Mouse (Mus musculus) cortical plate, adult 2 months (tissue): ENCODE results near the gene Fam213b. TPM values are rescaled to one million over a fixed set of nuclear protein-coding genes. Genes with fewer than 3 reads are reported as not detected.

Experiments
- H3K27ac ChIP-seq: fragments of 200-500 bp; 2 replicates; pipeline ENCODE4 v1.5.1; 2012; ENCODE audit warnings: low read length, control low read depth, inconsistent platforms; ENCODE audit not compliant: insufficient read depth
- H3K4me1 ChIP-seq: fragments of 200-500 bp; 2 replicates; pipeline ENCODE4 v1.6.1; 2011; ENCODE audit warnings: low read length; ENCODE audit not compliant: control insufficient read depth, insufficient read depth
- H3K4me3 ChIP-seq: fragments of 200-500 bp; 2 replicates; pipeline ENCODE4 v1.5.1; 2011; ENCODE audit warnings: mild to moderate bottlenecking, low read length, control low read depth; ENCODE audit not compliant: insufficient read depth
- CTCF ChIP-seq: fragments of 200-500 bp; IDR thresholded peaks from 2 replicates; pipeline ENCODE4 v1.5.1; 2011; ENCODE audit warnings: mild to moderate bottlenecking, control low read depth, low read length; ENCODE audit not compliant: insufficient read depth; ENCODE audit errors: extremely low read depth
- POLR2A ChIP-seq: fragments of 200-500 bp; IDR thresholded peaks from 2 replicates; pipeline ENCODE4 v1.6.1; 2011; ENCODE audit warnings: mild to moderate bottlenecking, low read length, control low read depth; ENCODE audit not compliant: insufficient read depth; ENCODE audit errors: extremely low read depth
- polyA plus RNA-seq: library from polyadenylated mRNA; depleted of rRNA; stranded (reverse); fragments of >200 nt; gene quantifications from 2 replicates; pipeline ENCODE4 v1.2.3, GENCODE M21; 2012

The Fam213b gene
- polyA plus RNA-seq, 1 experiment, result 155 TPM

DNA sequence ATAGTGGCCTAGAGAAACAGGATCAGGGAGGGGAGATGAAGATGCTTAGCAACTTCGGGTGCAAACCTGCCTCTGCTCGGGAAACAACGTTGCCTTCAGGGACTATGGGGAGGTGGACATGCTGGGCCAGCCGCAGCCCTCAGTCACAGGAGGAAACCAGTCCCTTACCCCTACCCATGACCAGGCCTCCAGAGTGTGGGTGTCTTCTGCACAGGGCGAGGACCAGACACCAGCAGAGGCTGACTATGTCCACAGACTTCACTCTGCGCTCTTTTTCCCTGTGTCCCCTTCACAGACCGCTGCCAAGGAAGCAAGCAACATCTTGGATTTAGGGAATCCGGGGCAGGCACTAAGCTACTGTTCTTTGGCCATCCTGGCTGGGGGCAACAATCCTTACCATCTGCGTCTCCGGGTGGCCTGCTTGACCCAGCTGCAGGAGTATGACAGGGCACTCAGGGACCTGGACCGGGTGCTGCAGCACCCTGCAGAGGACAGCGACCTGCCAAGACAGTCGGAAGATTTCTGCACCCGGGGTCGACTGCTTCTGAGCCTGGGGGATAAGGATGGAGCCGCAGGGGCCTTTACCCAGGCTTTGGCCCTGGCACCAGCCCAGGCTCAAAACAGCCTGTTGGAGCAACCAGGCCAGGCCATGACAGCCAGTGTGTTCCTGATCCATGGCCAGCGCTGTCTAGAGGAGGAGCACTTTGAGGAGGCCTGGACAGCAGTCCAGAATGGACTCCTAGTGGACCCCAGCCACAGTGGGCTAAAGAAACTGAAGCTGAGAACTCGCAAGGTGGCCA is 33.8 kb downstream of the Fam213b start:
- Histone ChIP-seq H3K4me3 (no peak overlapping the region; the same call in 1 of the 2 replicates), H3K4me1 (no peaks in the 10 kb centered on the region; the same call in 1 of the 2 replicates), H3K27ac (no peak overlapping the region)
- TF ChIP-seq CTCF (no peak), POLR2A (no peak)

DNA sequence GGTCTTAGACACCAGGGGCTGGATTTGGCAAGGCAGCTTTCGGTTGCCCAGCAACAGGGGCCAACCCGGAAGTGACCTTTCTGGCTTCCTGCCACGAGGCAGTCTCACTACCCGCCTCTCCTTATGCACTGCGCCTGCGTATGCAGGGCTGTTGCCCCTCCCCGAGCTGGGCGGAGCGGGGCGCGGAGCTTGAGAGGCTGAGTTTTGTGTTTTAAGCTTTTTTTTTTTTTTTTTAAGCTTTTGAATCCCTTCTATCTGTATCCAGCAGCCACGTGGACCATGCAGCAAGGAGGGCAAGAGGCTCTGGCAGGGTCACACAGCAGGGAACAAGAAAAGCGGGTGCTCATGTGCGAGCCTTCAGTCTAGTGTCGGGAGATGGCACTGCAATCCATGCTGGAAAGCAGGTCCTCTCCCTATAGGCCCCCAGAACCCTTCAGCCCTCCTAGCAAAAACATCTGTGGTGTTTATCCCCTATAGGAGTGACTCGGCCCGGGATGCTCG is 34.6 kb downstream of the Fam213b start:
- TF ChIP-seq CTCF (peak; percentile 43), POLR2A (peak; percentile 60; the same call in 1 of the 2 replicates)

DNA sequence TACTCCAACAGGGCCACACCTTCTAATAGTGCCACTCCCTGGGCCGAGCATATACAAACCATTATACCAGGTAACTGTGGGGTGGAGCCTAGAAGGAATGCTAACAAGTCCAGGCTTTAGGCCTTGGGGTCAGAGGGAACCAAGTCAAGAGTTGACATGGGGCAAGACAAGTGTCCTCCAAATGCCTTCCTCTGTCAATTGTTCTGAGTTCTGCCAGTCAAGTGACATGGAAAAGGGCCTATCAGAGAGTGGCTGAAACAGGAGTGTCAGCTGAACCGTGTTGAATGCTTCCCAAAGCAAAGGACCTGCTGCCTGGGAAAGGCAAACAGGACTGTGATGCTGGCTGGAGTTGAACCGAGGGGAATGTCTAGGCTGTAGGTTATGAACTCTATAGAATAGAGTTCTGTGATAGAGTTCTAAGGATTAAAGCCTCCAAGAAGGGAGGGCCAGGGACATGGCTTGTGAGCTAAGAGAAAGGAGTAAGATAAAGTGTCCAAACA is 35.4 kb downstream of the Fam213b start:
- Histone ChIP-seq H3K27ac (no peak overlapping the region), H3K4me1 (no peaks in the 10 kb centered on the region; the same call in 1 of the 2 replicates), H3K4me3 (no peak overlapping the region)
- TF ChIP-seq CTCF (no peak), POLR2A (no peak)

More for the DNA sequence above, 34.6 kb downstream of the Fam213b start:
- Histone ChIP-seq H3K27ac (no peak overlapping the region), H3K4me1 (no peaks in the 10 kb centered on the region; the same call in 1 of the 2 replicates), H3K4me3 (peak overlapping the region; percentile 36)

DNA sequence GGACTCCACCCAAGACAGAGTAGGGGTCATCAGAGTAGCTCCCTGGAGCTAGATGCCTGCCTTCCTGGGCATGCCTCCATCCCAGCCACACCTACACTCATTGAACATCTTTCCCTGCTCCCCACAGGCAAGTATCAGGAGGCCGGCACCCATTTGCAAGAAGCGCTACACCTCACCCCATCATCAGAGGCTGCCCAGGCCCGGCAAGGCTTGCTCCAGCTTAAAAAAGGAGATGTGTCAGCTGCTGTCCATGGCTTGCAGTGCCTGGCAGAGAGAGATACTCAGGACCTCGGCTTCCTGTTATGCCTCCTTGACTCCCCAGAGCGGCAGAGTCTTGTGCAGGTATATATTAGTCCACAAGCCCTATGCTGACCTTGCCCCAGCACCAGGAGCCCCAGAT is 37.0 kb downstream of the Fam213b start:
- H3K4me3 ChIP-seq, result no peak overlapping the region
- no peak overlapping the region for H3K27ac ChIP-seq
- no peaks in the 10 kb centered on the region; the same call in 1 of the 2 replicates for H3K4me1 ChIP-seq
- TF ChIP-seq CTCF, result no peak
- TF ChIP-seq POLR2A, result no peak

DNA sequence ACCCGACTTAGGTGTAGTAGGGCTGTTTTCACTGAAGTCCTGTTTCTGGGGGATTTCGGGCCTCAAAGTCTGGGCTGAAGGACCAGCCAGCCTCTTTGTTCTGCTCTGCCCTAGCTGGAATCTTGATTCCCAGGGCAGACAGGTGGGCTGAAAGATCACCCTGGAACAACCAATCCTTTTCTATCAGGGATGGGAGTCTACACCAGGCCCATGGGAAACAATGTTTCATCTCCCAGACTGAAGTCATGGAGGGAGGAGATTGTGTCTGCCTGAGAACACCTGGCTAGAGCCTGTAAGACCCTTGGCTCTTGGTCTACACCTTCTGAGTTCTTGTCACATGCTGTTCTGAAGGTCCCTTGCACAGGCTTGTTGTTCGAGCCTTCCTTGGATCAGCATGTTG is 40.3 kb downstream of the Fam213b start:
- no peak overlapping the region for H3K27ac ChIP-seq
- no peak overlapping the region for H3K4me3 ChIP-seq
- TF ChIP-seq POLR2A, result no peak
- TF ChIP-seq CTCF, result no peak
- no peaks in the 10 kb centered on the region for H3K4me1 ChIP-seq

DNA sequence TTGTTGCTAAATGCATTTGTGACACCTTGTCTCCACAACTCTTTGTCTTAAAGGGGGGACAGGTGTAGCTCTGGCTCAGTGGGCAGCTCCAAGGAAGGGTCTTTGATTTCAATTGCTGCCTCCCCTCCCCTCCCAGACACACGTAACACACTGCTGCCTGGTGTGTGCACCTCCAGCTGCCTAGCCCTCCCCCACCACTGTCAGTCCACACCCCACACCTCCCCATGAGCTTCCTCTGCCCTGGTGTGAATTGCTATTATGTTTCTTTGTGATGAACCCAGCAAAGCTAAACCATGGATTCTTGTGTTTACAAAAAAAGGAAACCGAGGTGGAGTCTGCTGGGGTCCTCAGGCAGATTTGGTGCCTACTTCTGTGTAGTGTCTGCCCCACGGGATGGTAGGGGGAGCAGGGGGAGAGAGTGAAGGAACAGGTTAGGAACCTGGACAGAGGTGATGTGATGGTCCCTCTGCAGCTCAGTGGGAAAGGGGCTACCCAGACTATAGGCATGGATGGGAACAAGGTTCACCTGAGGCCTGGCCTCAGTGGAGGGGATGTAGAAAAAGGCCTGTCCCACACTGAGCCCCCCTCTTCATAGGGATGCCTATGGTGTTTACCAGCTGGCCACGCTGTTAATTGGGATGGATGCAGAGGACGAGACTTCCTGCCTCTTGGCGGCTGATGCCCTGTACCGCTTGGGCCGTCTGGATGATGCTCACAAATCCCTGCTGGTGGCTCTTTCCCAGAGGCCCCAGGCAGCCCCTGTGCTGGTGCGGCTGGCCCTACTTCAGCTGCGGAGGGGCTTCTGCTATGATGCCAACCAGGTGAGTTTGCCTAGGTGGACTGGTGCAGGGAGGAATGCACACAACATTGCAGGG is 41.3 kb downstream of the Fam213b start:
- no peak for TF ChIP-seq CTCF
- no peak for TF ChIP-seq POLR2A
- no peaks in the 10 kb centered on the region for H3K4me1 ChIP-seq
- H3K27ac ChIP-seq, result no peak overlapping the region
- no peak overlapping the region for H3K4me3 ChIP-seq

DNA sequence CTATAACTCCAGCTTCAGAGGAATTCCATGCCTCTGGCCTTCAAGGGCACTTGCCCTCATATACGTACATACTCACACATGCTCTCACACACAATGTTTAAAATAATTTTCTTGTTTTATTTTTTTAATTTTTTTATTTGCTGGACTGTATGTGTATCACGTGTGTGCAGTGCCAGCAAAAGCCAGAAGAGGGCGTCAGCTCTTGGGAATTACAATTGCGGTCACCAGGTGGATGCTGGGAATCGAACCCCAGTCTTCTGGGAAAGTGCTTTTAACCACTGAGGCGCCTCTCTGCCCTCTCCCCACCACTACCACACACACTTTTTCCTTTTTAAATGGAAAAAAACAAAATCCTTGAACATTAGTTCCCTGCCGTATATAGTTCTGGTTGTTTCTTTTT is 42.1 kb downstream of the Fam213b start:
- Histone ChIP-seq H3K4me1 (no peaks in the 10 kb centered on the region), H3K27ac (no peak overlapping the region), H3K4me3 (no peak overlapping the region; the same call in 1 of the 2 replicates)
- TF ChIP-seq CTCF, result no peak
- TF ChIP-seq POLR2A, result no peak

DNA sequence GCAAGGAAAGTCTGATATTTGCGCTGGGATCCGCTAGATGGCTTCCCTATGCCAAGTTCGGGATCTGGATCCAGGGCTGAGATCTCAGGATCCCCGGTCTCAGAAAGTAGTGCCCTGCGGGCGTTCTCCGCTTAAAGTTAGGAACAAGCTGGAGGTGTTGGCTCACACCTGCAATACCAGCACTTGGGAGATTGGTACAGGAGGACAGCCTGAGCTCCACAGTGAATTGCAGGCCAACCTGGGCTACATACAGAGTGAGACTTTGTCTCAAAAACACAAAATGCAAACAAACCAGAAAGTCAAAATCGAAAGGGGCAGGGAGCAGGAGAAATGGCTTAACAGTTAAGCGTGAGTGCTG is 42.5 kb downstream of the Fam213b start:
- Histone ChIP-seq H3K4me1 (no peaks in the 10 kb centered on the region), H3K27ac (no peak overlapping the region), H3K4me3 (peak overlapping the region; percentile 46)
- TF ChIP-seq POLR2A (no peak), CTCF (no peak)

DNA sequence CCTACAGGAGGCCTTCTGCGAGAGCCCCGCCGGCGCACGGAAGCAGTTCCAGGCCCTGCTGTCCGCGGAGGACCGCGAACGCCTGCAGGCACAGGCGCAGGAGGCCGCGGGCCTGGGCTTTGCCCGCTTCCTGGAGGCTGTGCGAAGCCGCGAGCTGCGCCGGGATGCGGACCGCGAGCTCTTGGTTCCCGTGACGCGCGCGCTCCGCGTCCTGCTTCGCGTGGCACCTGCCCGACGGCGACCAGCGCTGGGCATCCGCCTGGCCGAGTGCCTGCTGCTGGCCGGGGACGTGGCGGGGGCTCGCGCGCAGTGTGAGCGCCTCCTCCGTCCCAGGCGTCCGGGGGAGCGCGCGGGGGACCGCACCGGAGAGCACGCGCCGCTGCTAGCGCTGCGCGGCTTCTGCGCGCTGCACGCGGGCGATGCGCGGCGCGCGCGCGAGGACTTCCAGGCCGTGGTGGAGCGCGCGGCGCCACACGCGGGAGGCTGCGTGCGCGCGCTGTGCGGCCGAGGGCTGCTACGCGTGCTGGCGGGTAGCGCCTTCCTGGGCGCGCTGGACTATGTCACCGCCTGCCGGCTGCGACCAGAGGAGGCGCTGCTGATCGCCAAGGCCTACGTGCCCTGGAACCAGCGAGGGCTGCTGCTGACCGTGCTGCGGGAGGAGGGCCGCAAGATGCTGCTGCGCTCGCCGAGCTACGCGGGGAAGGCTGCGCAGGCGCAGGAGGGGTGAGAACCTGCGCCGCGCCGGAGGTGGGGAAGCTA is 43.0 kb downstream of the Fam213b start:
- peak overlapping the region; percentile 46 for H3K4me3 ChIP-seq
- H3K4me1 ChIP-seq, result no peaks in the 10 kb centered on the region

More for the DNA sequence above, 43.0 kb downstream of the Fam213b start:
- peak overlapping the region; percentile 82 for H3K27ac ChIP-seq
- peak; percentile 37; the same call in 1 of the 2 replicates for TF ChIP-seq POLR2A
- TF ChIP-seq CTCF, result peak; percentile 45
